Mouse (Mus musculus) lung, adult 2 months (tissue): ENCODE data around the gene 2810006K23Rik. TPM values are rescaled to one million over a fixed set of nuclear protein-coding genes. Genes with fewer than 3 reads are reported as not detected.

ENCODE experiments used
- DNase-seq: peaks from one replicate; pipeline ENCODE4 v3.0.0; 2022
- H3K4me1 ChIP-seq: fragments of 200-500 bp; 2 replicates; pipeline ENCODE4 v1.6.1; 2011; ENCODE audit warnings: low read length; ENCODE audit not compliant: control insufficient read depth, insufficient read depth
- H3K4me3 ChIP-seq: fragments of 200-500 bp; replicated peaks from 2 replicates; pipeline ENCODE3; 2011; ENCODE audit warnings: low read depth, mild to moderate bottlenecking, control low read depth, low read length; ENCODE audit errors: extremely low read depth
- CTCF ChIP-seq: fragments of 200-500 bp; IDR thresholded peaks from 2 replicates; pipeline ENCODE4 v1.5.1; 2011; ENCODE audit warnings: mild to moderate bottlenecking, low read length, control low read depth; ENCODE audit not compliant: insufficient read depth
- POLR2A ChIP-seq: fragments of 200-500 bp; IDR thresholded peaks from 2 replicates; pipeline ENCODE4 v1.6.1; 2011; ENCODE audit warnings: low read depth, mild to moderate bottlenecking, control low read depth, low read length, borderline replicate concordance; ENCODE audit errors: extremely low read depth
- WGBS: fragments of 180-500 bp; shearing (Covaris S2); methylation state at CpG from one replicate; pipeline ENCODE4 v1.1.7; 2018; 5-methylcytosine and 5-hydroxymethylcytosine counted together
- polyA plus RNA-seq: library from polyadenylated mRNA; depleted of rRNA; stranded (reverse); fragments of >200 nt; gene quantifications from 2 replicates; pipeline ENCODE4 v1.2.3, GENCODE M21; 2012; rRNA removed

The 2810006K23Rik gene
- polyA plus RNA-seq, 1 experiment, result 3.7 TPM

GRCm38 (mm10) chr5:124387932-124388331, 60.0 kb downstream of the 2810006K23Rik start:
- WGBS, result 57% methylated on average over 5 of the region's 5 CpGs
- TF ChIP-seq CTCF (peak; percentile 9; the same call in 1 of the 2 replicates), POLR2A (no peak)
- no peaks in the 10 kb centered on the region for H3K4me1 ChIP-seq
- H3K4me3 ChIP-seq, result no peak overlapping the region
- no peak for DNase-seq

Other genes starting within 250 kb of the 2810006K23Rik start
- 7.7 and 7.8 TPM in 2 replicates for gene Abcb9, start 232.3 kb upstream of the 2810006K23Rik start, polyA plus RNA-seq
- 42.4 and 52.2 TPM in 2 replicates for gene Ogfod2, start 215.8 kb upstream of the 2810006K23Rik start, polyA plus RNA-seq
- 32.3 and 33.6 TPM in 2 replicates for gene Arl6ip4, start 212.0 kb upstream of the 2810006K23Rik start, polyA plus RNA-seq
- gene Pitpnm2, start 78.3 kb upstream of the 2810006K23Rik start, polyA plus RNA-seq, result 122 and 163 TPM in 2 replicates
- 2.4 and 3.3 TPM in 2 replicates for gene Mphosph9, start 117 bp upstream of the 2810006K23Rik start, polyA plus RNA-seq
- gene Cdk2ap1, start 35.0 kb downstream of the 2810006K23Rik start, polyA plus RNA-seq, result 79.4 and 86.2 TPM in 2 replicates
- gene Sbno1, start 97.9 kb downstream of the 2810006K23Rik start, polyA plus RNA-seq, result 15.5 and 19.2 TPM in 2 replicates
- gene Kmt5a, start 111.8 kb downstream of the 2810006K23Rik start, polyA plus RNA-seq, result 31.7 and 36.5 TPM in 2 replicates
- 19.6 and 20.6 TPM in 2 replicates for gene Rilpl2, start 150.3 kb downstream of the 2810006K23Rik start, polyA plus RNA-seq
- gene Snrnp35, start 155.0 kb downstream of the 2810006K23Rik start, polyA plus RNA-seq, result 3.0 and 4.8 TPM in 2 replicates
- gene Rilpl1, start 203.3 kb downstream of the 2810006K23Rik start, polyA plus RNA-seq, result 24.4 and 26.0 TPM in 2 replicates
- 112 and 149 TPM in 2 replicates for gene Tmed2, start 212.6 kb downstream of the 2810006K23Rik start, polyA plus RNA-seq
- gene Ddx55, start 224.8 kb downstream of the 2810006K23Rik start, polyA plus RNA-seq, result 11.0 and 12.9 TPM in 2 replicates